In genomic region chr2:165120765-165121164, GRCm38 (mm10) we compare ENCODE assay signal across 40 mouse cellular contexts. TPM values are rescaled to one million over a fixed set of nuclear protein-coding genes. Genes with fewer than 3 reads are reported as not detected.
DNase-seq lines count a peak whose midpoint lies in the region; ATAC-seq and TF ChIP-seq lines count a peak whose summit lies in the region.
"Had no signal": no experiment of that assay in that cellular context is flagged by ENCODE, and none has a peak within 500 bp of the region (broad histone marks: within the 10 kb centered on the region; RNA-seq: fewer than 3 reads in every experiment).

No protein-coding gene starts in this region.

- TF ChIP-seq CTCF in midbrain, postnatal 0 days (IDR thresholded peaks at IDR 0.05), result no peak
- no peak for TF ChIP-seq CTCF in lung, postnatal 0 days (IDR thresholded peaks at IDR 0.05)

- 70% methylated on average over 9 of the region's 9 CpGs for WGBS in forebrain, embryonic 13.5 days
- WGBS in forebrain, embryonic 12.5 days, result 85% methylated on average over 9 of the region's 9 CpGs
- WGBS in midbrain, embryonic 14.5 days, result 84% methylated on average over 9 of the region's 9 CpGs
- 85% methylated on average over 9 of the region's 9 CpGs for WGBS in midbrain, postnatal 0 days
- WGBS in hindbrain, embryonic 11.5 days, result 71% methylated on average over 9 of the region's 9 CpGs
- WGBS in hindbrain, embryonic 16.5 days, result 64% methylated on average over 9 of the region's 9 CpGs
- WGBS in lung, postnatal 0 days, result 56% methylated on average over 9 of the region's 9 CpGs

- H3K4me2 ChIP-seq in forebrain, embryonic 13.5 days, result no peak overlapping the region
- no peak overlapping the region for H3K4me2 ChIP-seq in forebrain, embryonic 12.5 days
- no peak overlapping the region for H3K4me2 ChIP-seq in midbrain, embryonic 14.5 days (ENCODE audit: low read length)
- H3K4me2 ChIP-seq in midbrain, postnatal 0 days (ENCODE audit: low read depth, low read length, poor library complexity, severe bottlenecking), result no peak overlapping the region
- H3K4me2 ChIP-seq in hindbrain, embryonic 11.5 days (replicated peaks; ENCODE audit: low read depth, low read length), result no peak overlapping the region
- no peak overlapping the region for H3K4me2 ChIP-seq in hindbrain, embryonic 16.5 days (ENCODE audit: low read length)
- no peak overlapping the region for H3K4me2 ChIP-seq in lung, postnatal 0 days (replicated peaks; ENCODE audit: low read depth, low read length)
- H3K4me2 ChIP-seq: embryonic facial prominence, embryonic 15.5 days; heart, embryonic 12.5 days; limb, embryonic 13.5 days; liver, embryonic 13.5 days had no signal

- ATAC-seq in forebrain, embryonic 13.5 days, result peak; percentile 29; the same call in 1 of the 2 replicates
- no peak for ATAC-seq in forebrain, embryonic 12.5 days (ENCODE audit: low FRiP score)
- 0 out of 2 replicates have a peak, but pooled peaks have one; percentile 34 for ATAC-seq in midbrain, embryonic 14.5 days (ENCODE audit: low FRiP score, low TSS enrichment)
- no peak for ATAC-seq in midbrain, postnatal 0 days (ENCODE audit: low FRiP score)
- peak; percentile 46; the same call in 1 of the 2 replicates for ATAC-seq in hindbrain, embryonic 11.5 days (ENCODE audit: low FRiP score)
- ATAC-seq in hindbrain, embryonic 16.5 days, result 0 out of 2 replicates have a peak, but pooled peaks have one; percentile 18
- no peak for ATAC-seq in lung, postnatal 0 days
- ATAC-seq: midbrain, embryonic 16.5 days had no signal

- no peaks in the 10 kb centered on the region for H3K9me3 ChIP-seq in forebrain, embryonic 13.5 days (replicated peaks)
- no peaks in the 10 kb centered on the region for H3K9me3 ChIP-seq in forebrain, embryonic 12.5 days
- no peaks in the 10 kb centered on the region for H3K9me3 ChIP-seq in midbrain, embryonic 14.5 days (ENCODE audit: control insufficient read depth, low read length)
- H3K9me3 ChIP-seq in midbrain, postnatal 0 days (ENCODE audit: low read length), result no peaks in the 10 kb centered on the region
- H3K9me3 ChIP-seq in hindbrain, embryonic 11.5 days (ENCODE audit: control insufficient read depth, low read length), result no peaks in the 10 kb centered on the region
- no peaks in the 10 kb centered on the region for H3K9me3 ChIP-seq in hindbrain, embryonic 16.5 days (ENCODE audit: control insufficient read depth, low read length)
- H3K9me3 ChIP-seq in lung, postnatal 0 days (ENCODE audit: low read length), result no peaks in the 10 kb centered on the region
- H3K9me3 ChIP-seq: embryonic facial prominence, embryonic 10.5 days; embryonic facial prominence, embryonic 15.5 days; heart, embryonic 12.5 days; intestine, embryonic 15.5 days; limb, embryonic 13.5 days; liver, embryonic 13.5 days; midbrain, embryonic 10.5 days had no signal

- DNase-seq in midbrain, embryonic 14.5 days, result no peak
- no peak for DNase-seq in midbrain, postnatal 0 days (ENCODE audit: low spot score)
- DNase-seq in hindbrain, embryonic 11.5 days (ENCODE audit: low spot score), result no peak
- DNase-seq in lung, postnatal 0 days (ENCODE audit: low spot score), result no peak
- DNase-seq in heart, adult 8-10 months (ENCODE audit: low spot score), result no peak
- DNase-seq: adrenal gland, adult 8-10 months; cerebellum, adult 8-10 months; gastrocnemius, adult 2 months; gastrocnemius, postnatal 36 days; heart, adult 18-20 months; liver, embryonic 13.5 days; lung, adult 18-20 months; lung, postnatal 14 days; thymus, adult 2 months; thymus, postnatal 36 days had no signal

- no peak for TF ChIP-seq EP300 in lung, postnatal 0 days (IDR thresholded peaks at IDR 0.05)

- H3K27me3 ChIP-seq in forebrain, embryonic 13.5 days, result 0 out of 2 replicates have a peak, but pooled peaks cover 11% of the 10 kb centered on the region
- peaks cover 33% of the 10 kb centered on the region for H3K27me3 ChIP-seq in forebrain, embryonic 12.5 days
- H3K27me3 ChIP-seq in midbrain, embryonic 14.5 days (ENCODE audit: control insufficient read depth, insufficient read depth, low read length), result no peaks in the 10 kb centered on the region
- H3K27me3 ChIP-seq in midbrain, postnatal 0 days (ENCODE audit: insufficient read depth, low read length), result peaks cover 8% of the 10 kb centered on the region; the same call in 1 of the 2 replicates
- H3K27me3 ChIP-seq in hindbrain, embryonic 11.5 days (ENCODE audit: control insufficient read depth, insufficient read depth, low read length), result peaks cover 7% of the 10 kb centered on the region; the same call in 1 of the 2 replicates
- H3K27me3 ChIP-seq in hindbrain, embryonic 16.5 days (replicated peaks; ENCODE audit: control insufficient read depth, insufficient read depth, low read length), result no peaks in the 10 kb centered on the region; the same call in 1 of the 2 replicates
- 0 out of 2 replicates have a peak, but pooled peaks cover 4% of the 10 kb centered on the region for H3K27me3 ChIP-seq in lung, postnatal 0 days (replicated peaks; ENCODE audit: insufficient read depth, low read length)

- H3K9ac ChIP-seq in forebrain, embryonic 13.5 days, result no peak overlapping the region
- H3K9ac ChIP-seq in forebrain, embryonic 12.5 days, result no peak overlapping the region
- H3K9ac ChIP-seq in midbrain, embryonic 14.5 days (replicated peaks; ENCODE audit: low read length), result no peak overlapping the region
- no peak overlapping the region for H3K9ac ChIP-seq in midbrain, postnatal 0 days (replicated peaks; ENCODE audit: low read length, poor library complexity, severe bottlenecking)
- no peak overlapping the region for H3K9ac ChIP-seq in hindbrain, embryonic 11.5 days (ENCODE audit: low read depth, low read length)
- H3K9ac ChIP-seq in hindbrain, embryonic 16.5 days (ENCODE audit: low read depth, low read length), result no peak overlapping the region
- no peak overlapping the region for H3K9ac ChIP-seq in lung, postnatal 0 days (replicated peaks; ENCODE audit: low read depth)
- H3K9ac ChIP-seq: embryonic facial prominence, embryonic 15.5 days; heart, embryonic 12.5 days; intestine, embryonic 15.5 days; limb, embryonic 13.5 days; liver, embryonic 13.5 days had no signal

- peaks cover 38% of the 10 kb centered on the region for H3K4me1 ChIP-seq in forebrain, embryonic 13.5 days
- peaks cover 37% of the 10 kb centered on the region for H3K4me1 ChIP-seq in forebrain, embryonic 12.5 days
- peaks cover 14% of the 10 kb centered on the region for H3K4me1 ChIP-seq in midbrain, embryonic 14.5 days (ENCODE audit: control insufficient read depth, insufficient read depth, low read length)
- no peaks in the 10 kb centered on the region for H3K4me1 ChIP-seq in midbrain, postnatal 0 days (ENCODE audit: insufficient read depth, low read length)
- H3K4me1 ChIP-seq in hindbrain, embryonic 11.5 days (replicated peaks; ENCODE audit: control insufficient read depth, insufficient read depth, low read length), result 0 out of 2 replicates have a peak, but pooled peaks cover 2% of the 10 kb centered on the region
- peaks cover 12% of the 10 kb centered on the region for H3K4me1 ChIP-seq in hindbrain, embryonic 16.5 days (ENCODE audit: control insufficient read depth, insufficient read depth, low read depth, low read length)
- no peaks in the 10 kb centered on the region for H3K4me1 ChIP-seq in lung, postnatal 0 days (ENCODE audit: insufficient read depth, low read depth, low read length)
- H3K4me1 ChIP-seq: heart, embryonic 12.5 days; intestine, embryonic 15.5 days; limb, embryonic 13.5 days; liver, embryonic 13.5 days had no signal

- H3K27ac ChIP-seq in forebrain, embryonic 13.5 days, result no peak overlapping the region
- no peak overlapping the region for H3K27ac ChIP-seq in forebrain, embryonic 12.5 days
- H3K27ac ChIP-seq in midbrain, embryonic 14.5 days (replicated peaks; ENCODE audit: low read depth, low read length), result no peak overlapping the region
- H3K27ac ChIP-seq in midbrain, postnatal 0 days (ENCODE audit: low read depth, low read length), result no peak overlapping the region
- H3K27ac ChIP-seq in hindbrain, embryonic 11.5 days (ENCODE audit: low read depth, low read length), result no peak overlapping the region
- no peak overlapping the region; the same call in 1 of the 2 replicates for H3K27ac ChIP-seq in hindbrain, embryonic 16.5 days (ENCODE audit: low read depth, low read length)
- no peak overlapping the region for H3K27ac ChIP-seq in lung, postnatal 0 days (ENCODE audit: low read length)
- H3K27ac ChIP-seq: embryonic facial prominence, embryonic 10.5 days; embryonic facial prominence, embryonic 15.5 days; gastrocnemius, adult 2 months; intestine, embryonic 15.5 days; kidney, postnatal 0 days; limb, embryonic 13.5 days; liver, embryonic 13.5 days had no signal

- peaks cover 9% of the 10 kb centered on the region; the same call in 1 of the 2 replicates for H3K36me3 ChIP-seq in forebrain, embryonic 13.5 days (ENCODE audit: poor library complexity, severe bottlenecking)
- peaks cover 3% of the 10 kb centered on the region; the same call in 1 of the 2 replicates for H3K36me3 ChIP-seq in forebrain, embryonic 12.5 days (replicated peaks)
- 0 out of 2 replicates have a peak, but pooled peaks cover 12% of the 10 kb centered on the region for H3K36me3 ChIP-seq in midbrain, embryonic 14.5 days (ENCODE audit: control insufficient read depth, insufficient read depth, low read length)
- H3K36me3 ChIP-seq in midbrain, postnatal 0 days (ENCODE audit: insufficient read depth, low read length), result peaks cover 13% of the 10 kb centered on the region
- no peaks in the 10 kb centered on the region for H3K36me3 ChIP-seq in hindbrain, embryonic 11.5 days (ENCODE audit: control insufficient read depth, insufficient read depth, low read length)
- H3K36me3 ChIP-seq in hindbrain, embryonic 16.5 days (ENCODE audit: control insufficient read depth, insufficient read depth, low read length), result no peaks in the 10 kb centered on the region
- H3K36me3 ChIP-seq in lung, postnatal 0 days (ENCODE audit: insufficient read depth, low read length), result no peaks in the 10 kb centered on the region
- H3K36me3 ChIP-seq: embryonic facial prominence, embryonic 10.5 days; embryonic facial prominence, embryonic 15.5 days; G1E; heart, embryonic 12.5 days; intestine, embryonic 15.5 days; limb, embryonic 13.5 days; liver, embryonic 13.5 days had no signal

- no peak overlapping the region for H3K4me3 ChIP-seq in forebrain, embryonic 13.5 days
- no peak overlapping the region for H3K4me3 ChIP-seq in forebrain, embryonic 12.5 days (replicated peaks)
- H3K4me3 ChIP-seq in midbrain, embryonic 14.5 days (replicated peaks; ENCODE audit: low read depth, low read length), result no peak overlapping the region
- no peak overlapping the region for H3K4me3 ChIP-seq in midbrain, postnatal 0 days (ENCODE audit: low read depth, low read length)
- H3K4me3 ChIP-seq in hindbrain, embryonic 11.5 days (ENCODE audit: low read depth, low read length), result no peak overlapping the region
- H3K4me3 ChIP-seq in hindbrain, embryonic 16.5 days (ENCODE audit: low read length), result no peak overlapping the region
- no peak overlapping the region for H3K4me3 ChIP-seq in lung, postnatal 0 days (ENCODE audit: low read depth, low read length)
- H3K4me3 ChIP-seq: embryonic facial prominence, embryonic 10.5 days; embryonic facial prominence, embryonic 15.5 days; gastrocnemius, adult 2 months; heart, embryonic 12.5 days; intestine, embryonic 15.5 days; limb, embryonic 13.5 days; liver, embryonic 13.5 days; midbrain, embryonic 10.5 days; myocyte had no signal

RNA-seq across cellular contexts. Expression of gene 1700025C18Rik, which starts 30.2 kb away (rescaled TPM):
- polyA plus RNA-seq in forebrain, embryonic 13.5 days (2015; fragmentation: Nextera tagmentation; extraction: Ambion mirVana), result not detected in 2 replicates
- polyA plus RNA-seq in forebrain, embryonic 12.5 days (2016; fragmentation: Nextera tagmentation; extraction: Ambion mirVana), result not detected in 2 replicates
- not detected in 2 replicates for polyA plus RNA-seq in midbrain, embryonic 14.5 days (2014; fragmentation: Nextera tagmentation; extraction: Ambion mirVana)
- not detected in 2 replicates for total RNA-seq in midbrain, postnatal 0 days (2014; rRNA removed)
- polyA plus RNA-seq in midbrain, postnatal 0 days (2015; fragmentation: Nextera tagmentation; extraction: Ambion mirVana), result not detected in 2 replicates
- polyA plus RNA-seq in hindbrain, embryonic 11.5 days (2014; fragmentation: Nextera tagmentation; extraction: Ambion mirVana), result not detected in 2 replicates
- not detected in 2 replicates for polyA plus RNA-seq in hindbrain, embryonic 16.5 days (2015; fragmentation: Nextera tagmentation; extraction: Ambion mirVana)
- not detected in 2 replicates for polyA plus RNA-seq in lung, postnatal 0 days (2015; fragmentation: Nextera tagmentation; extraction: Ambion mirVana)
- total RNA-seq in heart, adult 8-10 months (2022), result not detected
- total RNA-seq: adrenal gland, adult 8-10 months; adrenal gland, postnatal 4 days; CH12.LX; G1E; gastrocnemius, adult 2 months; gastrocnemius, postnatal 36 days; heart, adult 18-20 months; hematopoietic stem cell, adult 5-6 weeks; layer of hippocampus, adult 8-10 months; layer of hippocampus, postnatal 25 days; left cerebral cortex, adult 8-10 months; left cerebral cortex, postnatal 36 days; megakaryocyte progenitor cell, adult 5-6 weeks had no signal
- polyA plus RNA-seq: C2C12; embryonic facial prominence, embryonic 10.5 days; embryonic facial prominence, embryonic 15.5 days; G1E; heart, embryonic 12.5 days; heart, postnatal 0 days; intestine, embryonic 15.5 days; kidney, postnatal 0 days; limb, embryonic 13.5 days; liver, embryonic 13.5 days; midbrain, embryonic 10.5 days; midbrain, embryonic 16.5 days; myocyte; neural tube, embryonic 14.5 days; spleen, adult 2 months; thymus, adult 2 months had no signal

Comparison
In these comparisons a context has a peak if more than half of its experiments do, and no peak if none do; other contexts are left out.
1. ATAC-seq: peak in forebrain, embryonic 13.5 days (single experiment), midbrain, embryonic 14.5 days (single experiment), hindbrain, embryonic 11.5 days (single experiment) and hindbrain, embryonic 16.5 days (single experiment); none in forebrain, embryonic 12.5 days (single experiment), midbrain, postnatal 0 days (single experiment) and lung, postnatal 0 days (single experiment).